Mouse (Mus musculus) heart, embryonic 12.5 days (tissue): ENCODE measurements around the gene Hnrnpl. TPM values are rescaled to one million over a fixed set of nuclear protein-coding genes. Genes with fewer than 3 reads are reported as not detected.

Experiments used
- ATAC-seq: fragments of 200-750 bp; cut with Nextera tagmentation; 2 replicates; pipeline ENCODE4 v1.8.0; 2017; ENCODE audit warnings: moderate TSS enrichment, moderate library complexity; ENCODE audit not compliant: insufficient number of reproducible peaks, low FRiP score
- H3K27ac ChIP-seq: fragments of 300-500 bp; sonication (generic); 2 replicates; pipeline ENCODE4 v1.5.1; 2016; ENCODE audit warnings: mild to moderate bottlenecking, moderate library complexity; ENCODE audit not compliant: poor library complexity, severe bottlenecking
- H3K27me3 ChIP-seq: fragments of 300-500 bp; sonication (generic); replicated peaks from 2 replicates; pipeline ENCODE4 v1.6.1; 2016; ENCODE audit warnings: mild to moderate bottlenecking, moderate library complexity
- H3K36me3 ChIP-seq: fragments of 300-500 bp; sonication (generic); 2 replicates; pipeline ENCODE4 v1.6.1; 2016; ENCODE audit warnings: mild to moderate bottlenecking, moderate library complexity
- H3K4me1 ChIP-seq: fragments of 300-500 bp; sonication (generic); replicated peaks from 2 replicates; pipeline ENCODE4 v1.6.1; 2016; ENCODE audit warnings: mild to moderate bottlenecking
- H3K4me2 ChIP-seq: fragments of 300-500 bp; sonication (generic); 2 replicates; pipeline ENCODE4 v1.6.1; 2016; ENCODE audit warnings: mild to moderate bottlenecking, moderate library complexity
- H3K4me3 ChIP-seq: fragments of 300-500 bp; sonication (generic); 2 replicates; pipeline ENCODE4 v1.5.1; 2016; ENCODE audit warnings: mild to moderate bottlenecking
- H3K9ac ChIP-seq: fragments of 300-500 bp; sonication (generic); 2 replicates; pipeline ENCODE4 v1.6.1; 2016; ENCODE audit warnings: mild to moderate bottlenecking, moderate library complexity
- H3K9me3 ChIP-seq: fragments of 300-500 bp; sonication (generic); replicated peaks from 2 replicates; pipeline ENCODE4 v1.6.1; 2016; ENCODE audit warnings: mild to moderate bottlenecking, moderate library complexity
- WGBS: fragments of 180-500 bp; shearing (Covaris S2); methylation state at CpG from one replicate; pipeline ENCODE4 v1.1.7; 2016; 5-methylcytosine and 5-hydroxymethylcytosine counted together
- polyA plus RNA-seq: library from polyadenylated mRNA; unstranded; fragments of >200 nt; fragmentation: Nextera tagmentation; extraction: Ambion mirVana; gene quantifications from 2 replicates; pipeline ENCODE4 v1.2.1, GENCODE M21; 2016

Gene Hnrnpl
- polyA plus RNA-seq, 1 experiment from 2014 or later: 218 TPM

DNA sequence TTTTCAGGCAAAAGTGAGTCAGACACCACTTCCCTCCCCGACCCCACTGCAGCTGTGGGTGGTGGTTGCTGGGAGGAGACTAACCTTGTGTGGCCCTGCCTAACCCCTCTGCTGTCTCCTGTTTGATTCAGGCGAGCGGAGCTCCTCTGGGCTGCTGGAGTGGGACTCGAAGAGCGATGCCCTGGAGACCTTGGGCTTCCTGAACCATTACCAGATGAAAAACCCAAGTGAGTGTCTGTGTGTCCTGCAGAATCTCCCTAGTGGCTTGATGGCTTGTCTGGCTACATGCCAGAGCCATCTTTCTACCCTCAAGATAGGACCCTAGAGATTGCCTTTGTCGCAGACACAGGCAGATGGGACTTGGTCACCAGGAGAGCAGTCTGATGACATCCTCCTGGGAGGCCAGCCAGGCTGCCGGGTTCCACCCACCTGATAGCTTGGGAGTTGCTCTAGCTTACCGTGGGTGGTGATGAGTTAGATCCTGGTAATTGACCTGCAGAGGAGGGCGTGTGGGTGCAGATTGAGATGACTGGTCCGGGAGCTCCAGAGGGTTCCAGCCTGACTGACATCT lies 13.0 kb downstream of the Hnrnpl start:
- ATAC-seq: no peak
- Histone ChIP-seq H3K9me3 (no peaks in the 10 kb centered on the region), H3K4me1 (peaks cover 60% of the 10 kb centered on the region), H3K4me2 (no peak overlapping the region), H3K27me3 (no peaks in the 10 kb centered on the region), H3K9ac (0 out of 2 replicates have a peak overlapping the region, but pooled peaks have one; percentile 30), H3K4me3 (no peak overlapping the region), H3K36me3 (peaks cover 65% of the 10 kb centered on the region), H3K27ac (peak overlapping the region; percentile 52; the same call in 1 of the 2 replicates)
- WGBS: 60% methylated on average over 10 of the region's 10 CpGs

- H3K9ac ChIP-seq: no peak overlapping the region
- peaks cover 53% of the 10 kb centered on the region for H3K4me1 ChIP-seq
- no peaks in the 10 kb centered on the region for H3K9me3 ChIP-seq
- peaks cover 56% of the 10 kb centered on the region for H3K36me3 ChIP-seq
- WGBS: 85% methylated on average over 1 of the region's 1 CpGs
- ATAC-seq: no peak
- no peak overlapping the region for H3K4me2 ChIP-seq
- no peaks in the 10 kb centered on the region for H3K27me3 ChIP-seq
- no peak overlapping the region for H3K4me3 ChIP-seq
- H3K27ac ChIP-seq: peak overlapping the region; percentile 18; the same call in 1 of the 2 replicates
Measured at GRCm38 (mm10) chr7:28822556-28822955, 14.2 kb downstream of the Hnrnpl start.

- ATAC-seq: no peak
- WGBS: 53% methylated on average over 10 of the region's 10 CpGs
- Histone ChIP-seq H3K9ac (no peak overlapping the region), H3K36me3 (peaks cover 50% of the 10 kb centered on the region), H3K4me1 (peaks cover 47% of the 10 kb centered on the region), H3K4me3 (no peak overlapping the region), H3K4me2 (no peak overlapping the region), H3K27ac (peak overlapping the region; percentile 25; the same call in 1 of the 2 replicates), H3K27me3 (no peaks in the 10 kb centered on the region), H3K9me3 (no peaks in the 10 kb centered on the region)
Measured at GRCm38 (mm10) chr7:28822993-28823903, 14.9 kb downstream of the Hnrnpl start.

GRCm38 (mm10) chr7:28823932-28824331 lies 15.6 kb downstream of the Hnrnpl start:
- Histone ChIP-seq H3K27ac (peak overlapping the region; percentile 78; the same call in 1 of the 2 replicates), H3K36me3 (peaks cover 46% of the 10 kb centered on the region), H3K4me3 (no peak overlapping the region), H3K4me1 (peaks cover 40% of the 10 kb centered on the region), H3K4me2 (no peak overlapping the region), H3K9me3 (no peaks in the 10 kb centered on the region), H3K9ac (no peak overlapping the region), H3K27me3 (no peaks in the 10 kb centered on the region)
- ATAC-seq: no peak
- WGBS: 69% methylated on average over 2 of the region's 2 CpGs

GRCm38 (mm10) chr7:28824941-28825685 lies 16.8 kb downstream of the Hnrnpl start, which contains the start of gene Ech1:
TSS of gene Ech1 (plus strand) at chr7:28825217.
- ATAC-seq: peak; percentile 87
- 2% methylated on average over 33 of the region's 33 CpGs for WGBS
- peak within 1 kb of the TSS; percentile 78 for H3K27ac ChIP-seq
- no peaks in the 10 kb centered on the region for H3K27me3 ChIP-seq
- H3K4me2 ChIP-seq: peak within 1 kb of the TSS; percentile 66
- H3K9me3 ChIP-seq: no peaks in the 10 kb centered on the region
- peak within 1 kb of the TSS; percentile 53 for H3K4me3 ChIP-seq
- H3K9ac ChIP-seq: peak within 1 kb of the TSS; percentile 71
- H3K4me1 ChIP-seq: peaks cover 30% of the 10 kb centered on the region
- peaks cover 44% of the 10 kb centered on the region for H3K36me3 ChIP-seq

DNA sequence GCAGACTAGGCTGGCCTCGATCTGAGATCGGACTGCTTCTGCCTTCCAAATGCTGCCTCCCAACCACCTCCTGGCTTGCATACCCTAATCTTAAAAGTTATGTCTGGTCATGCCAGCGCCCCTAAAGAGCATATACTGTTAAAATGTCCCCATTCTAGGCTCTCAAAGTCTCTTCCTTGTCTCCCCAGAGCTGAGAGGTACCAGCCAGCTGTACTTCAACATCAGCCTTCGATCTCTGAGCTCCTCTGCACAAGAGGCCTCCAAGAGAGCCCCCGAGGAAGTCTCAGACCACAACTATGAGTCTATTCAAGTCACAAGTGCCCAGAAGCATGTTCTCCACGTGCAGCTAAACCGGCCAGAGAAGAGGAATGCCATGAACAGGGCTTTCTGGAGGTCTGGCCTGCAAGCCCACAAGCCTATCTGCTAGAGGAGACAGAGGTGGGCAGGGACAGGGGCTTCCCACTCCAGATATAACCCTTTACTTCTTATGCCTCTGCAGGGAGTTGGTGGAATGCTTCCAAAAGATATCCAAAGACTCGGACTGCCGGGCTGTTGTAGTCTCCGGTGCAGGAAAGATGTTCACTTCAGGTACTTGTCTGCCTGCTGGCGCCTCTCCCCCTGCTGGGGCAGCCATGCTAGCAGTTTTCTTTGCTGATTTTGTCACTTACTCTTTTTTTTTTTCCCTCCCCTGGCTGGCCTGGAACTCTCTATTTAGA lies 17.5 kb downstream of the Hnrnpl start:
- H3K36me3 ChIP-seq: peaks cover 44% of the 10 kb centered on the region
- H3K27me3 ChIP-seq: no peaks in the 10 kb centered on the region
- peaks cover 25% of the 10 kb centered on the region for H3K4me1 ChIP-seq
- no peaks in the 10 kb centered on the region for H3K9me3 ChIP-seq
- peak overlapping the region; percentile 66 for H3K4me2 ChIP-seq
- peak overlapping the region; percentile 71 for H3K9ac ChIP-seq
- peak overlapping the region; percentile 78 for H3K27ac ChIP-seq
- H3K4me3 ChIP-seq: peak overlapping the region; percentile 53
- ATAC-seq: no peak
- WGBS: 29% methylated on average over 11 of the region's 11 CpGs

DNA sequence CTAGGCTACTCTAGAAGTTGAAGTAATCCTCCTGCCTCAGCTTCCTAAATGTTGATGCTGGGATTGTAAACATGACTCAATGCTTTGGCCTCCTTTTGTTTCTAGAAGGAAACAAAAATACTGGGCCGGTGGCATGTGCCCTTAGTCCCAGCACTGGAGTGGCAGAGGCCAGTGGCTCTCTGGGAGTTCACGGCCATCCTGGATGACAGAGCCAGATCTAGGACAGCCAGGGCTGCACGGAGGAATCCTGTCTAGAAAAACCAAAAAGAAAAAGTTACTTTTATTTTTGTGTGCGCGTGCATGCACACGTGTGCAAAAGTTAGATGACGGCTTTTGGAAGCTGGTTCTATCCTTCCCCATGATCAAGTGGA lies 18.0 kb downstream of the Hnrnpl start:
- H3K9me3 ChIP-seq: no peaks in the 10 kb centered on the region
- WGBS: 91% methylated on average over 7 of the region's 7 CpGs
- ATAC-seq: no peak
- no peak overlapping the region for H3K4me3 ChIP-seq
- H3K4me1 ChIP-seq: peaks cover 25% of the 10 kb centered on the region
- peak overlapping the region; percentile 66 for H3K4me2 ChIP-seq
- H3K36me3 ChIP-seq: peaks cover 44% of the 10 kb centered on the region
- peak overlapping the region; percentile 27; the same call in 1 of the 2 replicates for H3K9ac ChIP-seq
- H3K27me3 ChIP-seq: no peaks in the 10 kb centered on the region
- peak overlapping the region; percentile 78; the same call in 1 of the 2 replicates for H3K27ac ChIP-seq

GRCm38 (mm10) chr7:28827338-28827737 lies 19.0 kb downstream of the Hnrnpl start:
- H3K27me3 ChIP-seq: no peaks in the 10 kb centered on the region
- no peak for ATAC-seq
- peaks cover 46% of the 10 kb centered on the region for H3K36me3 ChIP-seq
- no peak overlapping the region for H3K4me2 ChIP-seq
- peaks cover 27% of the 10 kb centered on the region for H3K4me1 ChIP-seq
- no peaks in the 10 kb centered on the region for H3K9me3 ChIP-seq
- H3K27ac ChIP-seq: no peak overlapping the region
- 51% methylated on average over 3 of the region's 3 CpGs for WGBS
- no peak overlapping the region for H3K9ac ChIP-seq
- H3K4me3 ChIP-seq: no peak overlapping the region

- WGBS: 93% methylated on average over 8 of the region's 8 CpGs
- no peak overlapping the region for H3K9ac ChIP-seq
- no peak for ATAC-seq
- H3K9me3 ChIP-seq: no peaks in the 10 kb centered on the region
- H3K4me2 ChIP-seq: no peak overlapping the region
- H3K4me1 ChIP-seq: peaks cover 27% of the 10 kb centered on the region
- H3K36me3 ChIP-seq: peaks cover 41% of the 10 kb centered on the region
- H3K27me3 ChIP-seq: no peaks in the 10 kb centered on the region
- no peak overlapping the region for H3K4me3 ChIP-seq
- H3K27ac ChIP-seq: no peak overlapping the region
Measured at GRCm38 (mm10) chr7:28829821-28830220, 21.5 kb downstream of the Hnrnpl start.

DNA sequence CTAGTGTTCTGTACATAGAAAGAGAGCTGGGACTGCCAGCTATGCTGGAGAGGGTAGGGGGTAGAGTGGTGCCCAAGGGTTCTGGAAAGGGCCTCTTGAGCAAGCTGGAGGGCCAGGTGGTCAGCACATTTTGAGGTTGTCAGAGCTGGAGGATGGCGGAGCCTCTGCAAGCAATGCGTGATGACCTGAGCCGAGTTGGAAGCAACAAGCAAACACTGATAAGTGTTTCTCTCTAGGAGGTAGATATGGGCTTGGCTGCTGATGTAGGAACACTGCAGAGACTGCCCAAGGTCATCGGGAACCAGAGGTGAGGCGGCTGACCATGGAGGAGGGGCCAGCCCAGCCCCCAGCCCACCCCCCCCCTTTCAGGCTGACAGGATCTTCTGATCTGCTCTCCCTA lies 22.6 kb downstream of the Hnrnpl start:
- Histone ChIP-seq H3K27ac (no peak overlapping the region), H3K27me3 (no peaks in the 10 kb centered on the region), H3K4me1 (peaks cover 22% of the 10 kb centered on the region), H3K36me3 (peaks cover 41% of the 10 kb centered on the region), H3K4me2 (no peak overlapping the region), H3K9ac (no peak overlapping the region), H3K9me3 (no peaks in the 10 kb centered on the region), H3K4me3 (no peak overlapping the region)
- 60% methylated on average over 5 of the region's 5 CpGs for WGBS
- no peak for ATAC-seq
